Mouse (Mus musculus) kidney, adult 2 months (tissue): Measurements from ENCODE around the gene Galnt17.

Experiments used
- CTCF ChIP-seq: fragments of 200-500 bp; conservative IDR thresholded peaks from 2 replicates; pipeline ENCODE4 v1.5.1; 2011; ENCODE audit warnings: low read depth, mild to moderate bottlenecking, control low read depth, low read length, moderate library complexity, mixed read lengths; ENCODE audit not compliant: insufficient read depth, insufficient read length
- POLR2A ChIP-seq: fragments of 200-500 bp; IDR thresholded peaks from one replicate; pipeline ENCODE4 v1.6.1; 2011; ENCODE audit warnings: low read depth, low read length, control low read depth

DNA sequence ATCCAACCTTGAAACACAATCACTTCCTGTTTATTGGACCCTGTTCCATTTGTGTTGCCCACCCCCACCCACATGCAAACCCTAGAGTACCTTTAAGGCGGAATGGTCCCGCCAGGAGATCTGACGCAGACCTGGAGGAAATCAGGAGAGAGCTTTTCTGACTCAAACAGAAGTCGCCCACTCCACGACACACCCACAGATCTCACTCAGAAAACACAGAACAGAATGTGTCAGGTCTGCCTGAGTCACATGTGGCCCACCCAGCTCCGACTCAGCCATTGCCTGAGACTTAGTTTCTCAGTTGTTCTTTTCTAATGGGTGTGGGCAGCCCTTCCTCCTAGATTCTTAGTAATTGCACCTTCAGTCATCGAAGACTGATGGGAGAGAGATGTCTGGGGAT, 453.9 kb downstream of the Galnt17 start:
- TF ChIP-seq CTCF (no peak), POLR2A (no peak)
